Mouse (Mus musculus) naive thymus-derived CD4-positive, alpha-beta T cell, adult 5 months (primary cell): ENCODE measurements around the gene Mfsd2a. TPM values are rescaled to one million over a fixed set of nuclear protein-coding genes. Genes with fewer than 3 reads are reported as not detected.

ENCODE experiments used
- polyA plus RNA-seq: library from polyadenylated mRNA; unstranded; fragments of 100-300 nt; shearing (Covaris generic); gene quantifications from one replicate; pipeline ENCODE4 v1.2.1, GENCODE M21; 2017

Mfsd2a gene
- polyA plus RNA-seq, result 0.53 TPM

GRCm38 (mm10) chr4:122961100-122961567, at the start of gene Mfsd2a:
Mfsd2a (minus strand) TSS chr4:122961188.

GRCm38 (mm10) chr4:122995404-122996220, 34.6 kb upstream of the Mfsd2a start, which contains the start of gene Mycl:
Mycl (plus strand) TSS chr4:122995652.

Other genes starting within 250 kb of the Mfsd2a start
- gene Ppt1, start 124.9 kb downstream of the Mfsd2a start, polyA plus RNA-seq, result 51.5 TPM
- gene Cap1, start 75.1 kb downstream of the Mfsd2a start, polyA plus RNA-seq, result 82.1 TPM
- not detected for gene Mycl, start 34.5 kb upstream of the Mfsd2a start, polyA plus RNA-seq
- gene Trit1, start 55.4 kb upstream of the Mfsd2a start, polyA plus RNA-seq, result 24.0 TPM
- gene Bmp8b, start 144.0 kb upstream of the Mfsd2a start, polyA plus RNA-seq, result not detected
- not detected for gene Oxct2b, start 155.1 kb upstream of the Mfsd2a start, polyA plus RNA-seq
- 90.2 TPM for gene Ppie, start 178.8 kb upstream of the Mfsd2a start, polyA plus RNA-seq
- gene Hpcal4, start 222.0 kb upstream of the Mfsd2a start, polyA plus RNA-seq, result not detected
- not detected for gene Nt5c1a, start 240.3 kb upstream of the Mfsd2a start, polyA plus RNA-seq